Mouse (Mus musculus) neural tube, embryonic 15.5 days (tissue): Measurements from ENCODE around the gene Gmppa. TPM values are rescaled to one million over a fixed set of nuclear protein-coding genes. Genes with fewer than 3 reads are reported as not detected.

Experiments used
- ATAC-seq: fragments of 200-750 bp; cut with Nextera tagmentation; 2 replicates; pipeline ENCODE4 v1.8.0; 2017; ENCODE audit warnings: mild to moderate bottlenecking, moderate TSS enrichment, moderate library complexity; ENCODE audit not compliant: low FRiP score
- H3K27ac ChIP-seq: fragments of 300-500 bp; sonication (generic); replicated peaks from 2 replicates; pipeline ENCODE4 v1.5.1; 2015; ENCODE audit warnings: mild to moderate bottlenecking, inconsistent platforms
- H3K27me3 ChIP-seq: fragments of 300-500 bp; sonication (generic); replicated peaks from 2 replicates; pipeline ENCODE4 v1.6.1; 2015; ENCODE audit warnings: inconsistent platforms
- H3K36me3 ChIP-seq: fragments of 300-500 bp; sonication (generic); 2 replicates; pipeline ENCODE4 v1.6.1; 2015; ENCODE audit warnings: inconsistent platforms
- H3K4me1 ChIP-seq: fragments of 300-500 bp; sonication (generic); 2 replicates; pipeline ENCODE4 v1.6.1; 2015; ENCODE audit warnings: inconsistent platforms
- H3K4me2 ChIP-seq: fragments of 300-500 bp; sonication (generic); 2 replicates; pipeline ENCODE4 v1.6.1; 2015; ENCODE audit warnings: inconsistent platforms, mild to moderate bottlenecking, moderate library complexity
- H3K4me3 ChIP-seq: fragments of 300-500 bp; sonication (generic); replicated peaks from 2 replicates; pipeline ENCODE4 v1.5.1; 2015; ENCODE audit warnings: mild to moderate bottlenecking, inconsistent platforms
- H3K9ac ChIP-seq: fragments of 300-500 bp; sonication (generic); replicated peaks from 2 replicates; pipeline ENCODE4 v1.6.1; 2015; ENCODE audit warnings: mild to moderate bottlenecking, inconsistent platforms
- H3K9me3 ChIP-seq: fragments of 300-500 bp; sonication (generic); replicated peaks from 2 replicates; pipeline ENCODE4 v1.6.1; 2016; ENCODE audit warnings: inconsistent platforms
- WGBS: fragments of 180-500 bp; shearing (Covaris S2); methylation state at CpG from one replicate; pipeline ENCODE4 v1.1.7; 2015; ENCODE audit warnings: mixed read lengths; 5-methylcytosine and 5-hydroxymethylcytosine counted together
- polyA plus RNA-seq: library from polyadenylated mRNA; unstranded; fragments of >200 nt; fragmentation: Nextera tagmentation; extraction: Ambion mirVana; gene quantifications from 2 replicates; pipeline ENCODE4 v1.2.1, GENCODE M21; 2015

Gene Gmppa
- polyA plus RNA-seq, 1 experiment from 2014 or later = 78.3 TPM

GRCm38 (mm10) chr1:75477264-75477965 is 41.7 kb downstream of the Gmppa start:
- H3K4me2 ChIP-seq = peak overlapping the region; percentile 91
- H3K4me3 ChIP-seq = peak overlapping the region; percentile 61
- H3K9ac ChIP-seq = peak overlapping the region; percentile 64; the same call in 1 of the 2 replicates
- no peaks in the 10 kb centered on the region for H3K9me3 ChIP-seq
- H3K4me1 ChIP-seq = peaks cover 61% of the 10 kb centered on the region
- no peak for ATAC-seq
- WGBS = 12% methylated on average over 35 of the region's 35 CpGs
- H3K36me3 ChIP-seq = peaks cover 43% of the 10 kb centered on the region
- H3K27me3 ChIP-seq = peaks cover 6% of the 10 kb centered on the region
- peak overlapping the region; percentile 45; the same call in 1 of the 2 replicates for H3K27ac ChIP-seq

DNA sequence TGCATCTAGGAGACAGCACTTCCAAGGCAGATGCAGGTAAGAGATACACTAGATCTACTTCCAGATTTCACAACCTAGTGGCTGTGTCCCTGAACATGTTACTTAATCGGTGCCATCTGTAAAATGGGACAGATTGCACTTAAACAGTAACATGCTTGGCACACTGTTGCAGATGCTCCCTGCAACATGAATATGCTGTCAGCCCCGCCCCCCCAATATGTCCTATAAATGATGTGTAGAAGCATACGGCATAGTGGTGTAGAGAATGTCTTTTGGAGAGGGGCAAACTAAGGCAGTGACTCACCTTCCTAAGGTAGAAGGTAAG is 42.2 kb downstream of the Gmppa start:
- 46% methylated on average over 3 of the region's 3 CpGs for WGBS
- Histone ChIP-seq H3K9me3 (no peaks in the 10 kb centered on the region), H3K27me3 (peaks cover 11% of the 10 kb centered on the region), H3K4me3 (peak overlapping the region; percentile 61), H3K27ac (no peak overlapping the region; the same call in 1 of the 2 replicates), H3K4me1 (peaks cover 65% of the 10 kb centered on the region), H3K9ac (peak overlapping the region; percentile 64), H3K36me3 (peaks cover 43% of the 10 kb centered on the region), H3K4me2 (peak overlapping the region; percentile 91)
- ATAC-seq = no peak

- H3K4me1 ChIP-seq = peaks cover 65% of the 10 kb centered on the region
- WGBS = under 1% methylated on average over 21 of the region's 25 CpGs
- peak overlapping the region; percentile 91 for H3K4me2 ChIP-seq
- H3K27me3 ChIP-seq = peaks cover 17% of the 10 kb centered on the region
- H3K27ac ChIP-seq = peak overlapping the region; percentile 86
- H3K9me3 ChIP-seq = no peaks in the 10 kb centered on the region
- H3K36me3 ChIP-seq = peaks cover 42% of the 10 kb centered on the region
- H3K9ac ChIP-seq = peak overlapping the region; percentile 64
- peak; percentile 22; the same call in 1 of the 2 replicates for ATAC-seq
- peak overlapping the region; percentile 61 for H3K4me3 ChIP-seq
Measured at GRCm38 (mm10) chr1:75478497-75478896, 42.8 kb downstream of the Gmppa start.

GRCm38 (mm10) chr1:75478916-75479634 is 43.3 kb downstream of the Gmppa start, which contains the start of the genes Chpf and Tmem198:
Chpf (minus strand) TSS chr1:75479307.
Tmem198 (plus strand) TSS chr1:75479532.
- Histone ChIP-seq H3K36me3 (peaks cover 38% of the 10 kb centered on the region), H3K27ac (peak within 1 kb of the TSS; percentile 86), H3K9me3 (no peaks in the 10 kb centered on the region), H3K4me3 (peak within 1 kb of the TSS; percentile 61), H3K27me3 (peaks cover 22% of the 10 kb centered on the region), H3K4me1 (peaks cover 59% of the 10 kb centered on the region), H3K9ac (peak within 1 kb of the TSS; percentile 64), H3K4me2 (peak within 1 kb of the TSS; percentile 91)
- ATAC-seq = peak; percentile 91
- under 1% methylated on average over 63 of the region's 76 CpGs for WGBS

DNA sequence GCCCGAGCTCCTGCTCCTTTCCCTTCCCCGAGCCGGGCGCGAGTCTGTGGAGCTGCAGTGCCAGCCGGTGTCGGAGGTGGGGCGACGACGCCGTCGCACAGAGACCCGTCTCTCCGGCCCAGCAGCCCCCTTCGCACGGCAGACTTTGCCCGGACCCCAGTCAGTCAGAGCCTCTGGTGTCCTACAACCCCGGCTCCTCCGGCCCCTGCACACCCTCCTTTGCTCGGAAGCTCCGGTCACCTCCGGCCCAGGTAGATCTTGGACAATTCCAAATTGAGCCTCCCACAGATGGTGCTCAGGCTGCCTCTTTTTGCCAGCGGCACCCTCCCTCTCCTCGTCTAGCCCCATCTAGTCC is 43.9 kb downstream of the Gmppa start:
- Histone ChIP-seq H3K27ac (peak overlapping the region; percentile 86), H3K4me3 (peak overlapping the region; percentile 61), H3K27me3 (peaks cover 28% of the 10 kb centered on the region), H3K36me3 (peaks cover 39% of the 10 kb centered on the region), H3K9me3 (no peaks in the 10 kb centered on the region), H3K9ac (peak overlapping the region; percentile 64), H3K4me1 (peaks cover 55% of the 10 kb centered on the region), H3K4me2 (peak overlapping the region; percentile 91)
- WGBS = under 1% methylated on average over 24 of the region's 24 CpGs
- ATAC-seq = no peak

GRCm38 (mm10) chr1:75480036-75480435 is 44.3 kb downstream of the Gmppa start:
- no peaks in the 10 kb centered on the region for H3K9me3 ChIP-seq
- peak overlapping the region; percentile 91 for H3K4me2 ChIP-seq
- peaks cover 32% of the 10 kb centered on the region for H3K27me3 ChIP-seq
- peak overlapping the region; percentile 64 for H3K9ac ChIP-seq
- ATAC-seq = no peak
- peak overlapping the region; percentile 86 for H3K27ac ChIP-seq
- peaks cover 52% of the 10 kb centered on the region for H3K4me1 ChIP-seq
- 14% methylated on average over 13 of the region's 13 CpGs for WGBS
- H3K36me3 ChIP-seq = peaks cover 39% of the 10 kb centered on the region
- peak overlapping the region; percentile 61 for H3K4me3 ChIP-seq

DNA sequence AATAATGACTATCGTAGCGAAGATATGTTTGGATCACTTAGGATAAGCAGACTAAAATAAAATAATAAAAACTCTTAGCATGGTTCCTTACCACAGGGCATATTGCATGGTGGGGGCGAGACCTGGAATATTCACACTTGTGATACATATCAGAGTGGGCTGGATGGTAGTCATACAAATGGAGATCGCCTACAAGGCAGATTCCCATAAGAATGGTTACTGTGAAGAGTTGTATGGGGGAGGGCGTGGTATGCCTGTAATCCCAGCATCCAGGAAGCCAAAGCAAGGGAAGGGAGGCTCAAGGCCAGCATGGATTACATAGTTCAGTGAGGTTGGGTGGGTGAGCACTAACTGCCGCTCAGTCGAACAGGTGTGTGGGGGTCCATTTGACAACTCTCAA is 45.0 kb downstream of the Gmppa start:
- Histone ChIP-seq H3K4me1 (peaks cover 52% of the 10 kb centered on the region), H3K4me2 (peak overlapping the region; percentile 91), H3K9me3 (no peaks in the 10 kb centered on the region), H3K36me3 (peaks cover 39% of the 10 kb centered on the region), H3K27me3 (peaks cover 39% of the 10 kb centered on the region), H3K9ac (0 out of 2 replicates have a peak overlapping the region, but pooled peaks have one; percentile 64), H3K4me3 (peak overlapping the region; percentile 61), H3K27ac (no peak overlapping the region)
- no peak for ATAC-seq
- WGBS = 91% methylated on average over 7 of the region's 7 CpGs

DNA sequence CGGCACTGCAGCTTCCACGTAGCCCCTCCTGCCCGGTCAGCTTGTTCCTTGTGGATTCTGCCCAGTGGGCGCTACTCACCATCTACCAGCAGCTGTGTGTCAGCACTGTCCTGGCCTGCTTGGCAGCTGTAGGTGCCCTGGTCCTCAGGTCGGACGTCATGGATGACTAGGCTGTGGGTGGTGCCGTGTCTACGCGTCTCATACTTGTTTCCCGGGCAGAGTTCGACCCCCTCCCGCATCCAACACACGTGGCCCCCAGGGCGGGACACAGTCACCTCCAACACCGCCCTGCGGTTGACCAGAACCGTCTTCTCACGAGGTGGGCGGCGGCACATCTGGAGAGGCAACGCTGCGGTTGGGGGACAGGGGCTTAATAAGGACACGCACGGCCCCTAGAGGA is 50.8 kb downstream of the Gmppa start:
- Histone ChIP-seq H3K9me3 (no peaks in the 10 kb centered on the region), H3K36me3 (peaks cover 48% of the 10 kb centered on the region)

GRCm38 (mm10) chr1:75487040-75487404 is 51.3 kb downstream of the Gmppa start:
- WGBS = 2% methylated on average over 13 of the region's 13 CpGs
- peaks cover 69% of the 10 kb centered on the region for H3K27me3 ChIP-seq

More for the DNA sequence above, 50.8 kb downstream of the Gmppa start:
- Histone ChIP-seq H3K4me1 (peaks cover 37% of the 10 kb centered on the region), H3K27me3 (peaks cover 71% of the 10 kb centered on the region), H3K27ac (no peak overlapping the region), H3K4me2 (peak overlapping the region; percentile 90), H3K9ac (peak overlapping the region; percentile 44; the same call in 1 of the 2 replicates), H3K4me3 (peak overlapping the region; percentile 53)
- 8% methylated on average over 24 of the region's 24 CpGs for WGBS
- ATAC-seq = peak; percentile 9; the same call in 1 of the 2 replicates

GRCm38 (mm10) chr1:75487405-75488161 is 51.9 kb downstream of the Gmppa start:
- peaks cover 28% of the 10 kb centered on the region for H3K4me1 ChIP-seq
- no peak overlapping the region for H3K27ac ChIP-seq
- H3K4me3 ChIP-seq = peak overlapping the region; percentile 53
- peak overlapping the region; percentile 44 for H3K9ac ChIP-seq
- WGBS = under 1% methylated on average over 62 of the region's 62 CpGs
- H3K36me3 ChIP-seq = peaks cover 48% of the 10 kb centered on the region
- H3K27me3 ChIP-seq = peaks cover 63% of the 10 kb centered on the region
- ATAC-seq = peak; percentile 77
- no peaks in the 10 kb centered on the region for H3K9me3 ChIP-seq
- H3K4me2 ChIP-seq = peak overlapping the region; percentile 90

More at GRCm38 (mm10) chr1:75487040-75487404, 51.3 kb downstream of the Gmppa start:
- H3K9me3 ChIP-seq = no peaks in the 10 kb centered on the region
- H3K4me3 ChIP-seq = peak overlapping the region; percentile 53
- ATAC-seq = peak; percentile 21; the same call in 1 of the 2 replicates
- peak overlapping the region; percentile 44 for H3K9ac ChIP-seq
- peaks cover 50% of the 10 kb centered on the region for H3K36me3 ChIP-seq
- no peak overlapping the region for H3K27ac ChIP-seq
- H3K4me2 ChIP-seq = peak overlapping the region; percentile 90
- peaks cover 33% of the 10 kb centered on the region for H3K4me1 ChIP-seq
